Mouse (Mus musculus): ENCODE measurements around the gene Ap2s1.

Gene Ap2s1

GRCm38 (mm10) chr7:16755362-16756017 is 17.3 kb downstream of the Ap2s1 start:
- DNase-seq (ENCODE audit: low spot score), result no peak

- DNase-seq (ENCODE audit: low spot score), result no peak
Measured at GRCm38 (mm10) chr7:16758872-16759574, 20.8 kb downstream of the Ap2s1 start.

DNA sequence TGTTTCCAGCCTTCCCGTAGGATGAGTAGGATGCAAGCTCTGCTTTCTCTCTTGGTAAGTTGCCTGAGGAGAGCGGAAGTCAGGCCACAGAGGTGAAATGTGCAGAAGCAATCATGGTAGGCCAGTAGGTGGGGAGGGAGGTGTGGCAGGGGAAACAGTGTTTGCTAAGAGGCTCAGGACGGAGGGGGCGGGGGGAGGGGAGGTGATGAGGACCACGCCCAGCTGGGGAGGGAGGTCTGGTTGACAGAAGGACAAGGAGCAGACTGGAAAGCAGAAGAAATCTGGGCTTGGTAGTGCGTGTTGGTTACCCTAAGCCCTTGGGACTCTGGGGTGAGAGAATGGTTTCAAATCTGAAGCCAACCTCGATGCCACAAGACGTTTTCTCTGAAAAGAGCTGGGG is 22.1 kb downstream of the Ap2s1 start:
- peak; percentile 60 for DNase-seq (ENCODE audit: low spot score)

DNA sequence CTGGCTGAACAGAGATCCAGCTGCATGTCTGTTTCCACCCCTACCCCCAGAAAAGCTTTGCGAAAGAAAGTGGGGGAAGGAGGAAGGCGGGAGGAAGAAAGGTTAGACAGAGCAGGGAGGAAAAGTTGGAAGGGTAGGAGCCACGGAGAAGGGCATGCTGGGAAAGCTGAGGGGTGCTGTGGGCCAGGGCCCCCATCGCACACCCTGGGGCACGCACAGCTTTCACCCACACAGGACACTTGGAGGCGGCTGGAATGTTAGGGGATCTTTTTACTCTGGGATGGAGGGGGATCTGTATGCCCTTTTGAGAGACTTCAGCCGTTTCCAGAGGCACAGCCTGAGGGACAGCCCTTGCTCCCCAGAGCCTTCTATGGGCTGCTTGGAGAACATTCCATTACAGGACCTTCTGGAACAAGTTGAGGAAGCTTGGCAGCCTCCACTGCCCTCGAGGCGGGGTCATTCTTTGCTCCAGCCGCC is 22.8 kb downstream of the Ap2s1 start:
- peak; percentile 78 for DNase-seq (ENCODE audit: low spot score)

- DNase-seq (ENCODE audit: low spot score), result no peak
Measured at GRCm38 (mm10) chr7:16761630-16762029, 23.4 kb downstream of the Ap2s1 start.

GRCm38 (mm10) chr7:16763463-16764218 is 25.4 kb downstream of the Ap2s1 start:
- no peak for DNase-seq (ENCODE audit: low spot score)

DNA sequence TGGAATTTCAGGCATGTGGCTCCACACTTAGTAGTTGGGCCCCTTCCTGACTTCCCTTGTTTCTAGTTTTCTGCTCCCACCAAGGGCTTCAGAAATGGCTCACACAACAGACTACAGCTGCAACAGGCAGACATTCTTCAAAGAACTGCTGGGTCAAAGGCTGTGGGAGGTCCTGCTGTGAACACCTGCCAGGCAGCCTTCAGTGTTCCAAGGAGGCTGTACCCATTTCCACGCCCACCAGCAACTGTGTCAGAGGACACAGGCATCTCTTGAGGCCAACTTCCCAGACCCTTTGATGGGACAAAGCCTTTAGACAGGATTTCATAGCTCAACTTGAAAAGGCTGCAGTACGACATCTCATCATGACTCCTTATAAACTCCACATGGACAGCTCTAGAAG is 28.2 kb downstream of the Ap2s1 start:
- DNase-seq (ENCODE audit: low spot score), result no peak

GRCm38 (mm10) chr7:16775888-16776287 is 37.7 kb downstream of the Ap2s1 start:
- DNase-seq (ENCODE audit: low spot score), result no peak

DNA sequence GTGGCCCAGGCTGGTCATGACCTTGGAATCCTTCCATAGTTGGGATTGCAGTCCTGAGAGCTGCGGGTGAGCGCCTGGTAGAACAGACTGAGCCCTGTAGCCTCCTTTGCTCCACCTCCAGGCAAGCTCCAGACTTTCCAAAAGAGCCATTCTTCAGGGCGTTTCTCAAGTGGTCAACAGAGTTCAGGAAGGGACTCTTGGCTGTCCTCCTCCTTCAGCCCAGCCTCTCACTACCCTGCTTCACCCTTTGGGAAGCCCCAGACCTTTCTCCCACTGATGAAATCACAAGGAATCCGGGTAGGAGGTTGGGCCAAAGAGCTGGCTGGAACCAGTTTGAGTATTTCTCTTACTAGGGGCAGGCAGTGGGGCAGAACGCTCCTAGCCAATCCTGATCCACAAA is 41.9 kb downstream of the Ap2s1 start:
- peak; percentile 52 for DNase-seq (ENCODE audit: low spot score)

GRCm38 (mm10) chr7:16780825-16781554 is 42.8 kb downstream of the Ap2s1 start, which contains the start of gene Slc1a5:
Gene Slc1a5 (plus strand): TSS chr7:16781340.
- DNase-seq (ENCODE audit: low spot score), result peak; percentile 93

GRCm38 (mm10) chr7:16781555-16781815 is 43.3 kb downstream of the Ap2s1 start:
- no peak for DNase-seq (ENCODE audit: low spot score)

- DNase-seq (ENCODE audit: low spot score), result peak; percentile 60
Measured at GRCm38 (mm10) chr7:16781816-16782554, 43.8 kb downstream of the Ap2s1 start.

DNA sequence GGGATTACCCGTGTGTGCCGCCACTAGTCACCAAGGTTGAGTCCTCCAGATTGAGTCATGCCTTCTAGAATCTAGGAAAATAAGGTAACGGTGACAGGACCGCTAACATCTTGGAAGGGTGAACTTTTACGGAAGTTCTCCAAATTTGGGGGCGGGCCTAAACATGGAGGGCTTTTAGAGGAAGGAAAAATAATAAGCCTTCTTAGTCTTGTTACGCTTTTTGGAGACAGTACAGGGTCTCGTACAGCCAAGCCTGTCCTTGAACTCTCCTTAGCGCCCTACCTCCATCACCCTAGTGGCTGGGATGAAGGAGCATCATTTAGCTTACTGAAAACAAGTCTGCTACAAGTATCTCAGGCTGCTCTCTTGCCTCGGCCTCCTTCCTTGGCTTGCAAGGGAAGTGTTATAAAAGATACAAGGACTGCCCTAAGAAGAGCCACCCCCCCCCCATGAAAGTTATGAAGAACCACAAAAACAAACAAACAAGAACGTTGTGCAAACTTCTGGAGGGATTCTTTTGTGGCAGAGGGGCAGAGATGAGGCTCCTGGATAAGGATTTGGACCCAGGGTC is 44.4 kb downstream of the Ap2s1 start:
- no peak for DNase-seq (ENCODE audit: low spot score)

GRCm38 (mm10) chr7:16783224-16783688 is 45.0 kb downstream of the Ap2s1 start:
- DNase-seq (ENCODE audit: low spot score), result no peak

- DNase-seq (ENCODE audit: low spot score), result peak; percentile 76
Measured at GRCm38 (mm10) chr7:16783758-16784415, 45.7 kb downstream of the Ap2s1 start.

GRCm38 (mm10) chr7:16784498-16784976 is 46.3 kb downstream of the Ap2s1 start:
- no peak for DNase-seq (ENCODE audit: low spot score)

DNA sequence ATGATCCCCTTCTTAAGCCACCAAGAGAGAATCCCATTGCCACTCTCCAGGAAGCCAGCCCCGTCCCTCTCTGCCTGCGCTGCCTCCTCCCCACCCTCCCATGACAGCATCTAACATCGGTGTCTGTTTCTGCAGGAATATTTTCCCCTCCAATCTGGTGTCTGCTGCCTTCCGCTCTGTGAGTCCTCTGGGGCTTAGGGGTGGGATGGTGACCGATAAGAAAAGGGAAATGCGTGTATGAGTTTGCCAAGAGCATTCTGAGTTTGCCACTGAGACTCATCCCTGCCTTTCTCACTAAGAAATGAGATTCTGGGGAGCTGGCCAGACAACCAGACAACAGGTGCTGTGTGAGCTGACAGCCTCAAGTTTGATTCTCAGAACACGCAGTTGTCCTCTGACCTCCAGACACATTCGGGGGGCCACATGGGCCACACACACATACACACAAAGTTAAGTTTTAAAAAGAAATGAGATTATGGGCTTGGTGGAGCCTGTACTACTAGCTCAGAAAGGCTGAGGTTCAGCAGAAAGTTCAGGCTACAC is 47.4 kb downstream of the Ap2s1 start:
- no peak for DNase-seq (ENCODE audit: low spot score)

- DNase-seq (ENCODE audit: low spot score), result no peak
Measured at GRCm38 (mm10) chr7:16792316-16792715, 54.1 kb downstream of the Ap2s1 start.

DNA sequence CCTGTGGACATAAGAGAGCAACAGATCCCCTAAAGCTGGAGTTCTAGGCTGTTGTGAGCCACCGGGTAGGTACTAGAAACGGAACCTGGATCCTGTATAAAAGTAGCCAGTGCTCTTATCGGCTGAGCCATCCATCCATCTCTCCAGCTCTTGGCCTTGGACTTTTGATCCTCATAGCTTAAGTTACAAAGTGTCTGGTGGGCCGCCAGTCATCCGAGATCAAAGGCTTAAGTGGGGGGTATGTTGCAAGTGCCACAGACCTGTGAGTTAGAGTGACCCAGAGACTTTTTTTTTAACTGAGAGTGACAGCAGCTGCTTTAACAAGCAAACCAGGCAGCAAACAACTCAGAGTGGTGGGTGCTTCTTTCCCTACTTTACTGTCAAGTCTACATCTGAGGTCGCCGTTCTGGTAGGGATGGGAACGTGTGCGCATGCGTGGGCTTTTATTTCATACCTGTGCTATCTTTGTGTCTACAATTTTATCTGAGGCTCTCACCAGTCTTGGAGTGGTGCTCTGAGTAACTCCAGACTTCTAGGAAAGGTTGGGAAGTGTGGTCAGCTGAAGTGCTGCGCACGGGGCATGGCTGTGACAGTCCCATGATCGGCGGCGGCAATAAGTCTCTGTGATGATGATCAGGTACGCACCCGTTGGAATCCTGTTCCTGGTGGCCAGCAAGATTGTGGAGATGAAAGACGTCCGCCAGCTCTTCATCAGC is 55.0 kb downstream of the Ap2s1 start:
- no peak for DNase-seq (ENCODE audit: low spot score)

- DNase-seq (ENCODE audit: low spot score), result no peak
Measured at GRCm38 (mm10) chr7:16794886-16795285, 56.7 kb downstream of the Ap2s1 start.
